Mouse (Mus musculus): ENCODE measurements around the gene Gm44511.

DNA sequence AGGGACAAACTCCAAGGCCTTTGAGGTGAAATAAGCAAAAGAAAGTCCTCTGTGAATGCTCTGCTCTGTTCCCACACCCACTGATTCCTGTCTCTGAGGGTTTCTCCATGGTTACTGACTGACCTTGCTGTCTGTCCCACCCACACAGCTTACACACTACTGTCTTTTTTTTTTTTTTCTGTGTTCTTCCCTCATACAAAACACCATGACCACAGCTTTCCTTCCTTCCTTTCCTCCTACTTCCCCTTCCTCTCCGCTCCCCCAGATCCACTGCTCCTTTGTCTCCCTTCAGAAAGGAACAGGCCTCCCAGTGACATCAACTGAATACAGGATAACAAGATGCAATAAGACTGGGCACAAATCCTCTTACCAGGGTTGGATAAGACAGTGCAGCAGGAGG is 37.6 kb downstream of the Gm44511 start:
- TF ChIP-seq POLR2A (IDR thresholded peaks at IDR 0.05; ENCODE audit: low read depth, low read length) (no peak), CTCF (conservative IDR thresholded peaks at IDR 0.05; ENCODE audit: insufficient read depth, insufficient read length, low read depth, low read length) (no peak)
